Mouse (Mus musculus) forebrain, embryonic 11.5 days (tissue): Measurements from ENCODE around the gene Csnk1d. TPM values are rescaled to one million over a fixed set of nuclear protein-coding genes. Genes with fewer than 3 reads are reported as not detected.

Experiments used
- ATAC-seq: fragments of 200-750 bp; cut with Nextera tagmentation; replicated peaks from 2 replicates; pipeline ENCODE4 v1.8.0; 2017; ENCODE audit warnings: moderate TSS enrichment; ENCODE audit not compliant: low FRiP score
- DNase-seq: peaks from one replicate; pipeline ENCODE4 v3.0.0-alpha.2; 2017; ENCODE audit warnings: low spot score
- H3K27ac ChIP-seq: fragments of 300-500 bp; sonication (generic); 2 replicates; pipeline ENCODE4 v1.5.1; 2014; ENCODE audit warnings: low read depth, low read length
- H3K27me3 ChIP-seq: fragments of 300-500 bp; sonication (generic); 2 replicates; pipeline ENCODE4 v1.6.1; 2014; ENCODE audit warnings: mild to moderate bottlenecking, low read length, mixed read lengths; ENCODE audit not compliant: control insufficient read depth, insufficient read depth
- H3K36me3 ChIP-seq: fragments of 300-500 bp; sonication (generic); 2 replicates; pipeline ENCODE4 v1.6.1; 2014; ENCODE audit warnings: mild to moderate bottlenecking, low read length, moderate library complexity, mixed read lengths; ENCODE audit not compliant: control insufficient read depth, insufficient read depth
- H3K4me1 ChIP-seq: fragments of 300-500 bp; sonication (generic); replicated peaks from 2 replicates; pipeline ENCODE4 v1.6.1; 2014; ENCODE audit warnings: low read length, mixed read lengths; ENCODE audit not compliant: control insufficient read depth, insufficient read depth
- H3K4me2 ChIP-seq: fragments of 300-500 bp; sonication (generic); 2 replicates; pipeline ENCODE4 v1.6.1; 2014; ENCODE audit warnings: low read depth, mild to moderate bottlenecking, low read length, moderate library complexity, mixed read lengths; ENCODE audit not compliant: severe bottlenecking
- H3K4me3 ChIP-seq: fragments of 300-500 bp; sonication (generic); 2 replicates; pipeline ENCODE4 v1.5.1; 2014; ENCODE audit warnings: low read depth, low read length
- H3K9ac ChIP-seq: fragments of 300-500 bp; sonication (generic); 2 replicates; pipeline ENCODE4 v1.6.1; 2014; ENCODE audit warnings: low read length
- H3K9me3 ChIP-seq: fragments of 300-500 bp; sonication (generic); 2 replicates; pipeline ENCODE4 v1.6.1; 2016; ENCODE audit warnings: low read length, mixed read lengths; ENCODE audit not compliant: control insufficient read depth
- WGBS: fragments of 180-500 bp; shearing (Covaris S2); extraction: QIAGEN DNeasy Blood & Tissue Kit; methylation state at CpG from one replicate; pipeline ENCODE4 v1.1.7; 2014; 5-methylcytosine and 5-hydroxymethylcytosine counted together
- polyA plus RNA-seq: library from polyadenylated mRNA; unstranded; fragments of >200 nt; fragmentation: Nextera tagmentation; extraction: Ambion mirVana; gene quantifications from 2 replicates; pipeline ENCODE4 v1.2.1, GENCODE M21; 2014

Csnk1d gene
- polyA plus RNA-seq, 1 experiment from 2014 or later, result 103 TPM

- DNase-seq (no peak), ATAC-seq (no peak)
- Histone ChIP-seq H3K4me3 (no peak overlapping the region), H3K9ac (no peak overlapping the region), H3K36me3 (no peaks in the 10 kb centered on the region), H3K27ac (no peak overlapping the region), H3K4me1 (no peaks in the 10 kb centered on the region), H3K27me3 (no peaks in the 10 kb centered on the region), H3K4me2 (no peak overlapping the region), H3K9me3 (no peaks in the 10 kb centered on the region)
- WGBS, result 89% methylated on average over 4 of the region's 4 CpGs
These were observed 62.7 kb downstream of the Csnk1d start for GRCm38 (mm10) chr11:120928468-120928867.

DNA sequence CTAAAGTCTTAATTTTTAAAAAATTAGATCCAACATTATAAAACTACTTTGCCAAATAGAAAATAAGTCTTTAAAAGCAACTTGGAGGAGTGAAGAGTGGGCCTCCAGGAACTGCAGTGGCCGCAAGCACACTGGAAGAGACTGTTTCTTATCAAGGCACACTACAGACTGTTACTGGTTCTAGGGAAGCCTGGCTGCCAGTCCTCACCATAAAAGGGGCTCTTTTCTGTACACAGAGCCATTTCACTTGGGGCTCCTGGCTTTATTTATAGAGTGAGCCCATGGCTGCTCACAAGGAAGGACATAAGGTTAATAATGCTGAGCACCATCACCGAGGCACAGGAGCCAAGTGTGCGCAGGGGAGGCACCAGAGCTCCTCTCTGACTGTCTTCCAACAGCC, 68.6 kb downstream of the Csnk1d start:
- no peaks in the 10 kb centered on the region; the same call in 1 of the 2 replicates for H3K36me3 ChIP-seq
- 94% methylated on average over 3 of the region's 3 CpGs for WGBS

DNA sequence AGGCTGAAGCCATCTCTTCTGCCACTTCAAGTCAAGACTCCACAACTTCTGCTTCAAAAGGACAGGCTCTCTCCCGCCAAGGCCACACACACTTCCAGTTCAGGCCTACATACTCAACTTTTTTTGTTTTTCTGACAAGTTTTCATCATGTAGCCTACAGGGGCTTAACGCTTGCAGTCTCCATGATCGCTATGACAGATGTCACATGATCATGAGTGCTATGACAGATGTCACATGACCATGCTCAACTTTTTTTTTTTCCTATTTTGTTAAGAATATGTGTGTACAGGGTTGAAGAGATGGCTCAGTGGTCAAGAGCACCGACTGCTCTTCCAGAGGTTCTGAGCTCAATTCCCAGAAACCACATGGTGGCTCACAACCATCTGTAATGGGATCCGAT, 73.4 kb downstream of the Csnk1d start:
- Histone ChIP-seq H3K4me2 (no peak overlapping the region), H3K4me1 (no peaks in the 10 kb centered on the region), H3K4me3 (no peak overlapping the region), H3K27ac (no peak overlapping the region), H3K9ac (no peak overlapping the region), H3K9me3 (no peaks in the 10 kb centered on the region), H3K27me3 (no peaks in the 10 kb centered on the region), H3K36me3 (no peaks in the 10 kb centered on the region; the same call in 1 of the 2 replicates)
- ATAC-seq, result no peak
- WGBS, result 96% methylated on average over 5 of the region's 5 CpGs
- DNase-seq, result no peak

More for the DNA sequence above, 68.6 kb downstream of the Csnk1d start:
- Histone ChIP-seq H3K4me1 (no peaks in the 10 kb centered on the region), H3K9me3 (no peaks in the 10 kb centered on the region), H3K27me3 (no peaks in the 10 kb centered on the region), H3K9ac (no peak overlapping the region), H3K4me3 (no peak overlapping the region), H3K27ac (no peak overlapping the region), H3K4me2 (no peak overlapping the region)
- DNase-seq (no peak), ATAC-seq (no peak)

DNA sequence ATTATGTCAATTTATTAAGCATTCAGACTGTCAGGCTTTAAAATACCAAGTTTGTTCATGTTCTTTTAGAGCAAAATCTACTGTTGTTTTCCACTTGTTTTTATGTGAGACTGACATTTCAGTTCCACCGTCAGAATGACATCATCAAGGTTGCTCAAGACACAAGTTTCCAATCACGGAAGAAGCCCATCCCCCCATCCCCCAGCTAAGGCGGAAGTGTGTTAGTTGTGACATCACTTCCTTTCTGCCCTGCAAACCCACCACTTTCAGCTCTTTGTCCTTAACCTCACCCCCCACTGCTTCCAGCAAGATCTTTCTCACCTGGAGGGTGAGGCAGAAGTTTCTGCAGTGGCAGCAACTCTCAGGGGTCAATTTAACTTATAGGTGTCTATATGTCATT, 74.7 kb downstream of the Csnk1d start:
- no peaks in the 10 kb centered on the region for H3K4me1 ChIP-seq
- ATAC-seq, result no peak
- no peaks in the 10 kb centered on the region for H3K27me3 ChIP-seq
- no peak overlapping the region for H3K9ac ChIP-seq
- 78% methylated on average over 3 of the region's 3 CpGs for WGBS
- no peaks in the 10 kb centered on the region; the same call in 1 of the 2 replicates for H3K36me3 ChIP-seq
- no peak overlapping the region for H3K27ac ChIP-seq
- no peaks in the 10 kb centered on the region for H3K9me3 ChIP-seq
- no peak for DNase-seq
- no peak overlapping the region for H3K4me3 ChIP-seq
- H3K4me2 ChIP-seq, result no peak overlapping the region

DNA sequence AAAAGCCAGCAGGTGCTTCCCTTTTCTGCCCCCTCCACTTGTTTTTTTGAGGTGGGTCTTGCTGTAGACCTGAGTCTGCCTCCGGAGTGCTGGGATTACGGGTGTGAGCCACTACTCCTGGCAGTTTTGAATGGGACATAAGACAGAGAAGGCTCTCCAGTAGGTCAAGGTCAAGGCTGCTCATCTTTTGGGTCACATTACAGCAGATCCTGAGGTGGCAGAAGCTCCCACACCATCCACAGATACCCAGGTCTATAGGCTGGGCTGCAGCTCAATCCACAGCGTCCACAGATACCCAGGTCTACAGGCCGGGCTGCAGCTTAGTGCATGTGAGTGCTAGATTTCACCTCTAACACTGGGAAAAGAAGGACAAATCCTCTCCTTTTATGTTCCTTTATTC, 77.3 kb downstream of the Csnk1d start:
- no peaks in the 10 kb centered on the region for H3K9me3 ChIP-seq
- no peak overlapping the region for H3K27ac ChIP-seq
- 96% methylated on average over 4 of the region's 4 CpGs for WGBS
- H3K27me3 ChIP-seq, result no peaks in the 10 kb centered on the region
- ATAC-seq (no peak), DNase-seq (no peak)
- no peaks in the 10 kb centered on the region for H3K4me1 ChIP-seq
- H3K36me3 ChIP-seq, result no peaks in the 10 kb centered on the region; the same call in 1 of the 2 replicates
- H3K4me3 ChIP-seq, result no peak overlapping the region
- no peak overlapping the region for H3K9ac ChIP-seq
- H3K4me2 ChIP-seq, result no peak overlapping the region

Other genes starting within 250 kb of the Csnk1d start
- gene Hmga1b, start 228.5 kb downstream of the Csnk1d start, polyA plus RNA-seq, result 7.6 and 8.3 TPM in 2 replicates
- 45.4 and 48.3 TPM in 2 replicates for gene Rfng, start 207.1 kb downstream of the Csnk1d start, polyA plus RNA-seq
- gene Gps1, start 207.1 kb downstream of the Csnk1d start, polyA plus RNA-seq, result 271 and 304 TPM in 2 replicates
- gene Dus1l, start 194.9 kb downstream of the Csnk1d start, polyA plus RNA-seq, result 71.7 and 80.3 TPM in 2 replicates
- gene Fasn, start 166.8 kb downstream of the Csnk1d start, polyA plus RNA-seq, result 139 and 140 TPM in 2 replicates
- 6.1 and 7.7 TPM in 2 replicates for gene Ccdc57, start 58.5 kb downstream of the Csnk1d start, polyA plus RNA-seq
- gene Slc16a3, start 42.9 kb downstream of the Csnk1d start, polyA plus RNA-seq, result 55.5 and 62.1 TPM in 2 replicates
- not detected in 2 replicates for gene Cd7, start 48.1 kb upstream of the Csnk1d start, polyA plus RNA-seq
- gene Sectm1b, start 72.2 kb upstream of the Csnk1d start, polyA plus RNA-seq, result not detected in 2 replicates
- not detected in 2 replicates for gene Sectm1a, start 89.9 kb upstream of the Csnk1d start, polyA plus RNA-seq
- not detected in 2 replicates for gene Tex19.2, start 127.3 kb upstream of the Csnk1d start, polyA plus RNA-seq
- not detected in 2 replicates for gene Tex19.1, start 154.8 kb upstream of the Csnk1d start, polyA plus RNA-seq
- not detected in 2 replicates for gene Uts2r, start 168.9 kb upstream of the Csnk1d start, polyA plus RNA-seq
- 7.3 and 7.8 TPM in 2 replicates for gene Hexdc, start 213.1 kb upstream of the Csnk1d start, polyA plus RNA-seq
- 20.3 and 20.5 TPM in 2 replicates for gene Ogfod3, start 213.4 kb upstream of the Csnk1d start, polyA plus RNA-seq
- gene Cybc1, start 238.0 kb upstream of the Csnk1d start, polyA plus RNA-seq, result 31.7 and 39.2 TPM in 2 replicates
- gene Narf, start 245.9 kb upstream of the Csnk1d start, polyA plus RNA-seq, result 58.9 and 70.1 TPM in 2 replicates